Mouse (Mus musculus) kidney, embryonic 14.5 days (tissue): Measurements from ENCODE around the gene Ptpn22. TPM values are rescaled to one million over a fixed set of nuclear protein-coding genes. Genes with fewer than 3 reads are reported as not detected.
"Not testable (repeated sequence)": the region's sequence is repeated elsewhere in the genome, so short reads cannot be mapped to it uniquely, and the experiment has no call there.

Source experiments
- ATAC-seq: fragments of 200-750 bp; cut with Nextera tagmentation; 2 replicates; pipeline ENCODE4 v1.8.0; 2017; ENCODE audit warnings: moderate number of reproducible peaks, mild to moderate bottlenecking, moderate TSS enrichment, moderate library complexity; ENCODE audit not compliant: low FRiP score, low TSS enrichment
- H3K27ac ChIP-seq: fragments of 300-500 bp; sonication (generic); 2 replicates; pipeline ENCODE4 v1.5.1; 2014; ENCODE audit warnings: low read depth, mild to moderate bottlenecking, low read length, moderate library complexity, mixed read lengths
- H3K27me3 ChIP-seq: fragments of 300-500 bp; sonication (generic); 2 replicates; pipeline ENCODE4 v1.6.1; 2014; ENCODE audit warnings: mild to moderate bottlenecking, low read length; ENCODE audit not compliant: control insufficient read depth, insufficient read depth
- H3K36me3 ChIP-seq: fragments of 300-500 bp; sonication (generic); 2 replicates; pipeline ENCODE4 v1.6.1; 2014; ENCODE audit warnings: low read length, mixed read lengths; ENCODE audit not compliant: control insufficient read depth, insufficient read depth
- H3K4me1 ChIP-seq: fragments of 300-500 bp; sonication (generic); 2 replicates; pipeline ENCODE4 v1.6.1; 2014; ENCODE audit warnings: low read length, mixed read lengths; ENCODE audit not compliant: control insufficient read depth, insufficient read depth
- H3K4me2 ChIP-seq: fragments of 300-500 bp; sonication (generic); replicated peaks from 2 replicates; pipeline ENCODE4 v1.6.1; 2014; ENCODE audit warnings: low read depth, mild to moderate bottlenecking, low read length
- H3K4me3 ChIP-seq: fragments of 300-500 bp; sonication (generic); 2 replicates; pipeline ENCODE4 v1.5.1; 2014; ENCODE audit warnings: mild to moderate bottlenecking, low read length
- H3K9ac ChIP-seq: fragments of 300-500 bp; sonication (generic); 2 replicates; pipeline ENCODE4 v1.6.1; 2014; ENCODE audit warnings: low read depth, mild to moderate bottlenecking, low read length, moderate library complexity
- H3K9me3 ChIP-seq: fragments of 300-500 bp; sonication (generic); 2 replicates; pipeline ENCODE4 v1.6.1; 2016; ENCODE audit warnings: low read length; ENCODE audit not compliant: control insufficient read depth
- WGBS: fragments of 180-500 bp; shearing (Covaris S2); extraction: QIAGEN DNeasy Blood & Tissue Kit; methylation state at CpG from one replicate; pipeline ENCODE4 v1.1.7; 2014; 5-methylcytosine and 5-hydroxymethylcytosine counted together
- polyA plus RNA-seq: library from polyadenylated mRNA; unstranded; fragments of >200 nt; fragmentation: Nextera tagmentation; extraction: Ambion mirVana; gene quantifications from 2 replicates; pipeline ENCODE4 v1.2.1, GENCODE M21; 2014

Gene Ptpn22
- polyA plus RNA-seq: 0.26 and 0.92 TPM in 2 replicates

DNA sequence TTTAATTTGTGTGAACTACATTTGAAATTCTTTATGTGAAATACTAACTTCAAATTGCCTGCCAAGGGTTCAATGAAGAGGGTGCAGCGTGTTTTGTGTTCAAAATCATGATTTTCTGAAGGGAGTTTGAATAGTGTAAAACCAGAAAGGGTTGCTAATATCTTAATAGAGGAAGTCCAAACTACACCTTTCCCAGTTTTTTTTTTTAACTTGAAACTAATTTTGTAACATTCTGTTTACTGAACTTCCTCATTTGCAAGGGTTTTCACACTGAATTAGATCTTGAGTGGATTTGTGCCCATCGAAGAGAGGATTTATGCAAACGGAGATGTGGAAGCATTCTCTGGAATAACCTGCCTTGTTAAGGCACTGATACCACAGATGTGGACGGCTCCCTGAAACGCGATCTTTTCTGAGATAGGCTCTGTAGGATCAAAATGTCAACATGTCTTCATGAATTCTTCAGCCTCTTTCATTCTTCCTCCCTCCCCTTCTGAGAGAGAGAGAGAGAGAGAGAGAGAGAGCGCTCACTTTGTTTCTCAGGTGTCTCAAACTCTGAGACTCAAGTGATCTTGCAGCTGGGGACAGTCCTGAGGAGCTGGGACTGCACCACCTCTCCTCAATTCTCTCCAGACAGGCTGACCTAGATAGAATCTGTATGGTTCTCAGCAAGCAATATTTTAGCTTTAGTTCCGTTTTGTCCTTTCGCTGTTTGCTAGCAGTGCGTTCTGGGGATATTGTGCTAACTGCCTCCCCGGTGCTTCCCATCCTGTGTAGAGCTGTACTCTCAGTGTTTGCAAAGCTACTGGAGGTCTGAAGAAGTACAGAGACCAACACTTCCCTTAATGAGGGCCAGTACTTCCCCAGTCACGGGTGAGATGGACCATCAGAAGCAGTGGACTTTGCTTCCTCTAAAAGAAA is at the start of gene Ptpn22:
Gene Ptpn22 (plus strand): TSS at position 915 of the 921 bp plus-strand sequence.
- no peaks in the 10 kb centered on the region for H3K27me3 ChIP-seq
- 71% methylated on average over 12 of the region's 12 CpGs for WGBS
- no peak within 1 kb of the TSS for H3K27ac ChIP-seq
- H3K36me3 ChIP-seq: no peaks in the 10 kb centered on the region
- no peak within 1 kb of the TSS for H3K4me2 ChIP-seq
- no peak within 1 kb of the TSS for H3K9ac ChIP-seq
- H3K4me1 ChIP-seq: no peaks in the 10 kb centered on the region
- H3K9me3 ChIP-seq: no peaks in the 10 kb centered on the region
- H3K4me3 ChIP-seq: no peak within 1 kb of the TSS
- no peak for ATAC-seq

DNA sequence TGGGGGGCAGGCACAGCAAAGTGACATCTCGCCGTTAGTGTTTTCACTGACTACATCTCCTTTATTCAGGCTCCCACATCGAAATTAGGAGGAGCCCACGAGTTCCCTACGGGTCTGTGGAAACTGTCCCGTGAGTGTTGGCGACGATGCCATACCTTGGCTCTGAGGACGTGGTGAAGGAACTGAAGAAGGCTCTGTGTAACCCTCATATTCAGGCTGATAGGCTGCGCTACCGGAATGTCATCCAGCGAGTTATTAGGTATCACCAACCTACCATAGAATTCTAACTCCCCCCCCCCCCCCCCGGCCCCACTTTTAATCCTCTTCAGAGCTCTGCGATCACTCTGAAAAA is 49.8 kb upstream of the Ptpn22 start:
- Histone ChIP-seq H3K27me3 (no peaks in the 10 kb centered on the region), H3K9me3 (no peaks in the 10 kb centered on the region), H3K27ac (peak overlapping the region; percentile 90), H3K4me1 (peaks cover 12% of the 10 kb centered on the region; the same call in 1 of the 2 replicates), H3K36me3 (peaks cover 22% of the 10 kb centered on the region), H3K9ac (peak overlapping the region; percentile 87), H3K4me3 (peak overlapping the region; percentile 81), H3K4me2 (peak overlapping the region; percentile 73)
- 4% methylated on average over 14 of the region's 14 CpGs for WGBS
- ATAC-seq: peak; percentile 53; the same call in 1 of the 2 replicates

DNA sequence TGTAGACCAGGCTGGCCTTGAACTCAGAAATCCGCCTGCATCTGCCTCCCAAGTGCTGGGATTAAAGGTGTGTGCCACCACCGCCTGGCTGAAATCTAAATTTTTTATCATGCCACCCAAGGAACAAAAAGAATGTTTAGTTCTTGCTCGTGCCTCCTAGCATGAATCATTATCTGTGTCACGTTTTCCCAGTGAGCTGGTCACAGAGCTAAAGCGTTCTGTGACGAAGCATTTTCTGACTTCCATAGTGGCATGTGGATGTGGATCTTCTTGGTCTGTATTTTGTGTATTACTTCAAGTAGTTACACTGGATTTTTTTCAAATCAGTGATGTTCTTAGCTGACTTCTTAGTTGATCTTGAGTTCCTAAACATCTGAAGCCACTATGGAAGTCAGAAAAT is 48.6 kb upstream of the Ptpn22 start:
- Histone ChIP-seq H3K36me3 (peaks cover 22% of the 10 kb centered on the region), H3K9me3 (no peaks in the 10 kb centered on the region), H3K4me2 (no peak overlapping the region), H3K9ac (no peak overlapping the region), H3K27ac (no peak overlapping the region), H3K4me1 (peaks cover 12% of the 10 kb centered on the region; the same call in 1 of the 2 replicates), H3K27me3 (no peaks in the 10 kb centered on the region), H3K4me3 (no peak overlapping the region)
- no peak for ATAC-seq
- 91% methylated on average over 6 of the region's 6 CpGs for WGBS

DNA sequence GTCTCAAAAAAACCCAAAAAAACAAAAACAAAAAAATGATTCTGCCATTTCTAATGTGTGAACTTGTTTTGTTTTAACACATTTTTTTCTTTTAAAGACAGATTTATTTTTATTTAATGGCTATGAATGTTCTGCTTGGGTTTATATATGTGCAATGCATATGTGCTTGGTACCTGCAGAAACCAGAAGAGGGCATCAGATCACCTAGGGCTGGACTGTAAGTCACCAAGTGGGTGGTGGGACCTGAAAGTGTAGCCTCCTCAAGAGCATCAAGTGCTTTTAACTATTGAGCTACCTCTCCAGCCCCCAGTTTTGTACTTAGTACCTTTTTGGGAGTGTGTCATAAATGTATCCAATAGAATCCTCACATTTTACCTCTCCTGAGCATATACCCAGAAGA is 32.0 kb upstream of the Ptpn22 start:
- Histone ChIP-seq H3K9me3 (no peaks in the 10 kb centered on the region), H3K4me3 (no peak overlapping the region), H3K9ac (no peak overlapping the region), H3K27me3 (no peaks in the 10 kb centered on the region), H3K36me3 (peaks cover 6% of the 10 kb centered on the region; the same call in 1 of the 2 replicates), H3K4me2 (no peak overlapping the region), H3K4me1 (no peaks in the 10 kb centered on the region), H3K27ac (no peak overlapping the region)
- no peak for ATAC-seq

DNA sequence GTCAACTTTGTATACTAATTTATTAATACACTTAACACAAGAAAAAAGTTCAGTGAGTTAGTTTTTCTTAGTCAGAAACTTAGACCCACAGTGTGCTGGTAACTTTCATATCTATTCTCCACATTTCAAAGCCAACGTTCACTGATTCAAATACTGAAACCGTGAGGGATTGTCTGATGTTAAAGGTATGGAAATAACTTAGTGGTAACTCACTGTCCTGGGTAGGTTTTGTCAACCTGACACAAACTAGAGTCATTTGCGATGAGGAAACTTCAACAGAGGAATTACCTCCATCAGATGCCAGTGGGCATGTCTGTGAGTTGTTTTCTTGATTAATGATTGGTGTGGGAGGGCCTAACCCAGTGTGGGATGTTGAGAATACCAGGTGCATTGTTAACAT is 30.6 kb upstream of the Ptpn22 start:
- no peaks in the 10 kb centered on the region for H3K36me3 ChIP-seq
- H3K27ac ChIP-seq: no peak overlapping the region
- H3K4me3 ChIP-seq: no peak overlapping the region
- no peaks in the 10 kb centered on the region for H3K9me3 ChIP-seq
- WGBS: 88% methylated on average over 3 of the region's 3 CpGs
- H3K4me2 ChIP-seq: no peak overlapping the region
- no peaks in the 10 kb centered on the region for H3K4me1 ChIP-seq
- H3K9ac ChIP-seq: no peak overlapping the region
- no peaks in the 10 kb centered on the region for H3K27me3 ChIP-seq
- no peak for ATAC-seq

DNA sequence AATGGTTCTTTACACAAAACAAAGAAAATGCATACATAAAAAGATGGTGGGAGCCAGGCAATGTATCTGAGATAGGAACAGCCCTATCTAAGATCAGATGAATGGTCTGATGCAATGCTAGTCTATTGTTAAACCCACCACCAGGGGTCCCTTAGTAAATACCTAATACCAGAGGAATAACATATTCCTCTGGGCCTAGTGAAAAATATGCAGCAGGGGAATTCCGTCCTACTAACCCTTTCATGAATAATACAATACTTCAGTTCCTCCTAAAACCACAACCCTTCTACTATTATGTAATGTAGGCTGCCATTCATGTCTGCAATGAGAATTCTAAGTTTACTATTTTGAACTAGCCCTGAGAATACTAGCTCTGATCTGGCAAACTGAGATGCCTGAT is 28.9 kb upstream of the Ptpn22 start:
- H3K4me1 ChIP-seq, H3K9ac ChIP-seq, H3K27me3 ChIP-seq, H3K27ac ChIP-seq, ATAC-seq, H3K4me2 ChIP-seq, H3K9me3 ChIP-seq, H3K4me3 ChIP-seq, H3K36me3 ChIP-seq: not testable (repeated sequence)
- 68% methylated on average over 1 of the region's 1 CpGs for WGBS

DNA sequence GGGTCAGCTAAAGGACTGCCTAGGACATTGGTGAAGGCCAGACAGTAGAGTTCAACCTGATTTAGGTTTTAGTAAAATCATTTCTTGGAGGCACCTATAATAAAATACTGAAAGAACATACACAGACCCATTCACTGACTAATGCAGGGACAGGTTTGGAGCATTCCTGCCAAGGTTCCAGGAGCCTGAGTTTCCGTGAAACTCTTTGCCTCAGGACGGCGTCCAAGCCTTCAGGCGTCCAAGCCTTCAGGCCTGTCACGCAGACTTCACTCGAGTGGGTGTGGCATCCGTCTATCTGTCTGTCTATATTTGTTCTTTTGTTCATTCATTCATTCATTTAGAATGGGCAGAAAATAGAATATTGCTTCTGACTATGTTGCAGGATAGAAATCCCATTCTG is 28.4 kb upstream of the Ptpn22 start:
- 84% methylated on average over 7 of the region's 7 CpGs for WGBS
- Histone ChIP-seq H3K36me3 (no peaks in the 10 kb centered on the region), H3K27me3 (no peaks in the 10 kb centered on the region), H3K9me3 (no peaks in the 10 kb centered on the region), H3K4me3 (no peak overlapping the region), H3K4me1 (no peaks in the 10 kb centered on the region), H3K9ac (no peak overlapping the region), H3K27ac (no peak overlapping the region), H3K4me2 (no peak overlapping the region)
- no peak for ATAC-seq

DNA sequence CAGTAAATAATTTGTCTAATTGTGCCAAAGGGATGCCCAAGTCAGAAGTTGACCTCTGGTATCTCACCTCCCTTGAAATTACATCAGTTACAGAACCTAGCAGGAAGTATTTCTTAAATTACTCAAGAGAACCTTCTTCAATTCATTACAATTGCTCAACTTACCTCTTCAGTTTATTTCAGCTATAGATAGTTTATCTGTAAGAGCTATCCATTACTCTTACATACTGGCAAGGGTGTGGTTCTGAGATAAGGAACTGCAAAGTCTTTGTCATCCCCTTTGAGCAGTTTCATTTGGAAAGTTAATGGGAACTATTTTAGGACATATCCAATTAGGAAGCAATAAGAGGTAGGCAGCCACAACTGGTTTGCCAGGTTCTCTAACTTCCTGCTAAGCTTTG is 27.2 kb upstream of the Ptpn22 start, which contains the start of gene Bcl2l15:
Gene Bcl2l15 (plus strand): TSS at position 176 of the 400 bp plus-strand sequence.
- no peak within 1 kb of the TSS for H3K4me3 ChIP-seq
- ATAC-seq: no peak
- H3K27ac ChIP-seq: no peak within 1 kb of the TSS
- H3K4me2 ChIP-seq: no peak within 1 kb of the TSS
- H3K9me3 ChIP-seq: no peaks in the 10 kb centered on the region
- no peaks in the 10 kb centered on the region for H3K4me1 ChIP-seq
- no peaks in the 10 kb centered on the region for H3K36me3 ChIP-seq
- H3K9ac ChIP-seq: no peak within 1 kb of the TSS
- H3K27me3 ChIP-seq: no peaks in the 10 kb centered on the region

DNA sequence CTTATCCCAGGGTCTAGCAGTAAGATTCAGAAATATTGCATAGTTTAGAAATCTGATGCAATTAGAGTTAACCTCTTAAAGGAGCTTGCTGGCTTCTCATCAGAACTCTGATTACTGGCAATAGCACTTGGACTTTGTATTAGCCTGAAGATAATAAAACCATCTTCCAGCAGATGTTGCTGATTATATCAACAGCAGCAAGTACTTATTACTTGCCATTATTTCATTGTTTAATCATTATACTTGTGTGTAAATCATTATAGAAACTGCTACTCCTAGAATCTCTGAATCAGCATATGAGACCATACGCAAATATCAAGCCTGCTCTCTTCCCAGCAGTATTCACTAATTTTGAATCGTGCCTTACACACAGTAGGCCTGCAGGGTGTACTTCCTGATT is 25.6 kb upstream of the Ptpn22 start:
- 86% methylated on average over 2 of the region's 2 CpGs for WGBS
- no peak overlapping the region for H3K27ac ChIP-seq
- H3K9me3 ChIP-seq: no peaks in the 10 kb centered on the region
- no peak overlapping the region for H3K4me2 ChIP-seq
- no peaks in the 10 kb centered on the region for H3K27me3 ChIP-seq
- no peak overlapping the region for H3K4me3 ChIP-seq
- no peak overlapping the region for H3K9ac ChIP-seq
- H3K36me3 ChIP-seq: no peaks in the 10 kb centered on the region
- no peaks in the 10 kb centered on the region for H3K4me1 ChIP-seq
- no peak for ATAC-seq
